In the genomic region with DNA sequence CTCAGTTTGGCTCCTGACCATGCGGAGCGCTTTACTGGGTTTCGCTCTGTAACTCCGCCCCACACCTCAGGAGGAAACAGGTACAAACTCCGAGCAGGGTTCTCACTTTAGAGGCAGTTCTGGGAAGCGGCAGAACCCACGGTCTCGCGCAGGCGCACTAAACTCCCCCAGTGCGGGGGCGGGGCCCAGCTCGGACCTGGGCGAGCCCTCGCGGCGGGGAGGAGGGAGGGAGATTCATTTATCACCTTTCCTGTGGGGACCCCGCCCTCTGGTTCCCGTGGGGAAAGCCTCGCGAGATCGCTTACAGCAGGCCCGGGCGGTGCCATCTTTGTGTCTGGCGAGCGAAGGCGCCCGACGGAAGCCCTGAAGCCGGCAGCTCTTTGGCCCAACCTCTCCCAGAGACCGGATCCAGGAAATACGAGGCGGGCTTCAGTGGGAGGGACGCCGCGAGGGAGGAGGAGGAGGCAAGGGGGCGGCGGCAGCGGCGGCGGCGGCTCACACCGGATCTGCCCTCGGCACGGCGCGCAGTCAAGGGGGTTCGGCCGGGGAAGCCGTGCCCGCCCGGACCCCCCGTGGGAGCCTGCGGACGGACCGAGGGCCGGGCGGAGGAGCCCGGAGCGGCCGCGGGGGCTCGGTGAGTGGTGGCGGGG, we compare ENCODE assay signal across 8 mouse cellular contexts. TPM values are rescaled to one million over a fixed set of nuclear protein-coding genes. Genes with fewer than 3 reads are reported as not detected.
DNase-seq lines count a peak whose midpoint lies in the region; ATAC-seq lines count a peak whose summit lies in the region.

Gene Tab3, plus strand, starts transcription at position 491 of the 650 bp plus-strand sequence.

- peak within 1 kb of the TSS; percentile 57 for H3K4me2 ChIP-seq in hindbrain, embryonic 16.5 days (ENCODE audit: low read length)

- no peaks in the 10 kb centered on the region for H3K27me3 ChIP-seq in hindbrain, embryonic 16.5 days (replicated peaks; ENCODE audit: control insufficient read depth, insufficient read depth, low read length)

- no peaks in the 10 kb centered on the region for H3K36me3 ChIP-seq in hindbrain, embryonic 16.5 days (ENCODE audit: control insufficient read depth, insufficient read depth, low read length)
- no peaks in the 10 kb centered on the region for H3K36me3 ChIP-seq in macrophage (ENCODE audit: inconsistent target)

- peak; percentile 79 for DNase-seq in WW6 (ENCODE audit: low read depth, low spot score)
- peak; percentile 72 to 89 for DNase-seq in cerebellum, postnatal 4 days (ENCODE audit: low spot score in 2 of 2)
- DNase-seq in gastrocnemius, adult 18-20 months (ENCODE audit: low spot score) = peak; percentile 94
- peak; percentile 88 to 89 for DNase-seq in left cerebral cortex, adult 18-20 months (ENCODE audit: low spot score in 2 of 2)
- DNase-seq in right cerebral cortex, adult 18-20 months = peak; percentile 93
- DNase-seq in urinary bladder, postnatal 10 days (ENCODE audit: low spot score) = peak; percentile 65

- peak; percentile 98 for ATAC-seq in hindbrain, embryonic 16.5 days

- 28% methylated on average over 47 of the region's 64 CpGs for WGBS in hindbrain, embryonic 16.5 days
- 18% methylated on average over 35 of the region's 64 CpGs for WGBS in macrophage (ENCODE audit: missing documents)

- peak within 1 kb of the TSS; percentile 77 for H3K9ac ChIP-seq in hindbrain, embryonic 16.5 days (ENCODE audit: low read depth, low read length)

- peak within 1 kb of the TSS; percentile 72 for H3K27ac ChIP-seq in hindbrain, embryonic 16.5 days (ENCODE audit: low read depth, low read length)
- H3K27ac ChIP-seq in macrophage = no peak within 1 kb of the TSS

- H3K79me2 ChIP-seq in macrophage (ENCODE audit: inconsistent target) = peaks cover 20% of the 10 kb centered on the region; the same call in 1 of the 2 replicates

- peaks cover 4% of the 10 kb centered on the region; the same call in 1 of the 2 replicates for H3K4me1 ChIP-seq in hindbrain, embryonic 16.5 days (ENCODE audit: control insufficient read depth, insufficient read depth, low read depth, low read length)

- peak within 1 kb of the TSS; percentile 69 for H3K4me3 ChIP-seq in hindbrain, embryonic 16.5 days (ENCODE audit: low read length)
- peak within 1 kb of the TSS; percentile 46 for H3K4me3 ChIP-seq in macrophage (ENCODE audit: inconsistent target)

- H3K9me3 ChIP-seq in hindbrain, embryonic 16.5 days (ENCODE audit: control insufficient read depth, low read length) = peaks cover 3% of the 10 kb centered on the region; the same call in 1 of the 2 replicates

RNA-seq across cellular contexts. Expression of gene Tab3, which starts in this region (rescaled TPM):
- total RNA-seq in gastrocnemius, adult 18-20 months (2021) = 1 to 10 TPM; 4.4 to 6.1 TPM
- 6.4 and 8.1 TPM in 2 replicates for polyA plus RNA-seq in hindbrain, embryonic 16.5 days (2015; fragmentation: Nextera tagmentation; extraction: Ambion mirVana)
- 10 to 100 TPM; 17.3 to 20.8 TPM for total RNA-seq in left cerebral cortex, adult 18-20 months (2021)
- 10 to 100 TPM in 23 of 26 experiments, 1 to 10 TPM in 3; 5.1 to 27.0 (median 14.8) TPM for total RNA-seq in macrophage (2018; cell fraction: chromatin; rRNA removed)
- total RNA-seq in macrophage (2018; cell fraction: cytosol; rRNA removed) = 10 to 100 TPM in 10 of 26 experiments, 1 to 10 TPM in 16; 7.8 to 12.6 (median 9.4) TPM
- total RNA-seq in macrophage (2018; cell fraction: nucleus; rRNA removed) = 10 to 100 TPM in 23 of 26 experiments, 1 to 10 TPM in 3; 7.1 to 26.4 (median 13.5) TPM
- 4.0 to 6.2 TPM (median 6.0 TPM) in 3 replicates for polyA plus RNA-seq in macrophage (2018)
